Mouse (Mus musculus): ENCODE results near the gene Dennd6a. TPM values are rescaled to one million over a fixed set of nuclear protein-coding genes. Genes with fewer than 3 reads are reported as not detected.

Gene Dennd6a
- polyA plus RNA-seq, 1 experiment from 2014 or later = 29.9 TPM

DNA sequence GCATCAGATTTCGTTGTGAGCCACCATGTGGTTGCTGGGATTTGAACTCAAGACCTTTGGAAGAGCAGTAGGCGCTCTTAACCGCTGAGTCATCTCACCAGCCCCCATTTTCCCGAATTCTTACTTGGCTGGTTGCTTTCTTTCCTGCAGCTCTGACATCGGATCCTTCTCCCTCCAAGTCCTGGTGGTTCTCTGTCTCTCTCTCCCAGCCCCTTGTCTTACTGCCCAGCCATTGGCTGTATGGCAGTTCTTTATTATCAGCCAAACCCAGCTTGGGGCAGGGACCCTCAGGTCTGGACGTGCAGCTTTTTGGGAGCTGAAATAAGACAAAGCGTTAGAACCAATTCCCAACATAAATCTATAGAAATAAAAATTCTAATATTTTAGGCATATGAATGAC is 21.5 kb downstream of the Dennd6a start:
- Histone ChIP-seq H3K36me3 (ENCODE audit: insufficient read depth, low read length) (peaks cover 25% of the 10 kb centered on the region), H3K9me3 (ENCODE audit: low read length) (peaks cover 6% of the 10 kb centered on the region; the same call in 1 of the 2 replicates), H3K9ac (replicated peaks; ENCODE audit: low read length) (no peak overlapping the region), H3K27me3 (ENCODE audit: insufficient read depth, low read length) (no peaks in the 10 kb centered on the region), H3K27ac (ENCODE audit: low read length) (peak overlapping the region; percentile 51), H3K4me2 (replicated peaks; ENCODE audit: low read depth, low read length) (no peak overlapping the region), H3K4me1 (ENCODE audit: insufficient read depth, low read length) (0 out of 2 replicates have a peak, but pooled peaks cover 2% of the 10 kb centered on the region), H3K4me3 (ENCODE audit: low read length) (no peak overlapping the region)
- 84% methylated on average over 7 of the region's 7 CpGs for WGBS
- ATAC-seq (ENCODE audit: low FRiP score, low TSS enrichment) = no peak

GRCm38 (mm10) chr14:26595695-26596365 is 22.2 kb downstream of the Dennd6a start:
- Histone ChIP-seq H3K4me3 (ENCODE audit: low read length) (no peak overlapping the region), H3K9me3 (ENCODE audit: low read length) (peaks cover 6% of the 10 kb centered on the region; the same call in 1 of the 2 replicates), H3K4me1 (ENCODE audit: insufficient read depth, low read length) (0 out of 2 replicates have a peak, but pooled peaks cover 2% of the 10 kb centered on the region), H3K27ac (ENCODE audit: low read length) (peak overlapping the region; percentile 65), H3K27me3 (ENCODE audit: insufficient read depth, low read length) (no peaks in the 10 kb centered on the region), H3K9ac (replicated peaks; ENCODE audit: low read length) (no peak overlapping the region), H3K4me2 (replicated peaks; ENCODE audit: low read depth, low read length) (no peak overlapping the region), H3K36me3 (ENCODE audit: insufficient read depth, low read length) (peaks cover 30% of the 10 kb centered on the region)
- WGBS = 39% methylated on average over 5 of the region's 5 CpGs
- ATAC-seq (ENCODE audit: low FRiP score, low TSS enrichment) = no peak

DNA sequence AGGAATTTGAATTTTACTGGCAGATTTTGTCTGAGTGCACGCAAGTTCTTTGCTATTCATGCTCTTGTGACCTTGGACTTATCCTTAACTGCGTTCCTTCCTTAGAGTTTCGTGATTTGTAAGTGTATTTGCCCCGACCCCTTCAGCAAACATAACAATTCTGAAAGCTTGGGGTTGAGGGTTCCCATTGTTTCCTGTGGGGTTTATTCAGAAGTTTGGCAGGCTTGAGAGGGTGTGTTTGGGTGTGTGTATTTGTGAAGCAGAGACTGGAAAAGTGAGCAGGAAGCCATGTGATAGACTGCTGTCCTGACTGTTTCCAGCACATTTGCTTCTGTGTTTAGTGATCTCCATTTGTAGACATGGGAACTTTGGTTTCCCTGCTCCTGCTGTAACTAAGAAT is 31.7 kb downstream of the Dennd6a start:
- H3K4me2 ChIP-seq (replicated peaks; ENCODE audit: low read depth, low read length) = no peak overlapping the region
- H3K9me3 ChIP-seq (ENCODE audit: low read length) = no peaks in the 10 kb centered on the region
- H3K36me3 ChIP-seq (ENCODE audit: insufficient read depth, low read length) = peaks cover 44% of the 10 kb centered on the region
- no peaks in the 10 kb centered on the region for H3K27me3 ChIP-seq (ENCODE audit: insufficient read depth, low read length)
- no peak overlapping the region for H3K9ac ChIP-seq (replicated peaks; ENCODE audit: low read length)
- H3K4me3 ChIP-seq (ENCODE audit: low read length) = no peak overlapping the region
- WGBS = 62% methylated on average over 4 of the region's 4 CpGs
- no peak for ATAC-seq (ENCODE audit: low FRiP score, low TSS enrichment)
- no peaks in the 10 kb centered on the region for H3K4me1 ChIP-seq (ENCODE audit: insufficient read depth, low read length)
- H3K27ac ChIP-seq (ENCODE audit: low read length) = no peak overlapping the region

GRCm38 (mm10) chr14:26609674-26610073 is 36.0 kb downstream of the Dennd6a start:
- H3K27me3 ChIP-seq (ENCODE audit: insufficient read depth, low read length) = no peaks in the 10 kb centered on the region
- no peak overlapping the region for H3K4me3 ChIP-seq (ENCODE audit: low read length)
- no peaks in the 10 kb centered on the region for H3K9me3 ChIP-seq (ENCODE audit: low read length)
- no peak overlapping the region for H3K27ac ChIP-seq (ENCODE audit: low read length)
- no peaks in the 10 kb centered on the region for H3K4me1 ChIP-seq (ENCODE audit: insufficient read depth, low read length)
- no peak for ATAC-seq (ENCODE audit: low FRiP score, low TSS enrichment)
- peaks cover 42% of the 10 kb centered on the region for H3K36me3 ChIP-seq (ENCODE audit: insufficient read depth, low read length)
- 90% methylated on average over 1 of the region's 1 CpGs for WGBS
- no peak overlapping the region for H3K9ac ChIP-seq (replicated peaks; ENCODE audit: low read length)
- no peak overlapping the region for H3K4me2 ChIP-seq (replicated peaks; ENCODE audit: low read depth, low read length)

GRCm38 (mm10) chr14:26610689-26611088 is 37.0 kb downstream of the Dennd6a start:
- Histone ChIP-seq H3K4me3 (ENCODE audit: low read length) (no peak overlapping the region), H3K4me2 (replicated peaks; ENCODE audit: low read depth, low read length) (no peak overlapping the region), H3K27ac (ENCODE audit: low read length) (no peak overlapping the region), H3K9ac (replicated peaks; ENCODE audit: low read length) (no peak overlapping the region), H3K4me1 (ENCODE audit: insufficient read depth, low read length) (no peaks in the 10 kb centered on the region), H3K9me3 (ENCODE audit: low read length) (no peaks in the 10 kb centered on the region), H3K27me3 (ENCODE audit: insufficient read depth, low read length) (no peaks in the 10 kb centered on the region), H3K36me3 (ENCODE audit: insufficient read depth, low read length) (peaks cover 37% of the 10 kb centered on the region)
- ATAC-seq (ENCODE audit: low FRiP score, low TSS enrichment) = no peak
- 87% methylated on average over 4 of the region's 4 CpGs for WGBS

DNA sequence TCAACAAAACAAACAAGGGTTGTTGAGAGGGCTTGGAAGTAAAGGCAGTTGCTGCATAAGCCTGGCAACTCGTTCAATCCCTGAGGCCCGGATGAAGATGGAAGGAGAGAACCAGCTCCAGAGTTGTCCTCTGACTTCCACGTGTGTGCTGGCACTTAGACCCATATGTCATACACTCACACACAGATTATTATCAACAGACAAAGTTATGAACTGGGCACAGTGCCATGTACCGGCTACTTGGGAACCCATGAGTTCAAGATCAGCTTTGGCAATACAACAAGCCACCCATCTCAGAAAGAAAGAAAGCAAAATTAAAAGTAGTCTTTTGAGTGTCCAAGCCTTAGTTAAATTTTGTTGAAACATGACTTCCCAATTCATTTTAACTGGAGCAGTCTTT is 51.6 kb downstream of the Dennd6a start:
- Histone ChIP-seq H3K4me1 (ENCODE audit: insufficient read depth, low read length) (no peaks in the 10 kb centered on the region), H3K4me3 (ENCODE audit: low read length) (no peak overlapping the region), H3K4me2 (replicated peaks; ENCODE audit: low read depth, low read length) (no peak overlapping the region), H3K9me3 (ENCODE audit: low read length) (no peaks in the 10 kb centered on the region), H3K36me3 (ENCODE audit: insufficient read depth, low read length) (peaks cover 60% of the 10 kb centered on the region), H3K9ac (replicated peaks; ENCODE audit: low read length) (no peak overlapping the region), H3K27me3 (ENCODE audit: insufficient read depth, low read length) (no peaks in the 10 kb centered on the region), H3K27ac (ENCODE audit: low read length) (no peak overlapping the region)
- no peak for ATAC-seq (ENCODE audit: low FRiP score, low TSS enrichment)
- WGBS = 85% methylated on average over 4 of the region's 4 CpGs

DNA sequence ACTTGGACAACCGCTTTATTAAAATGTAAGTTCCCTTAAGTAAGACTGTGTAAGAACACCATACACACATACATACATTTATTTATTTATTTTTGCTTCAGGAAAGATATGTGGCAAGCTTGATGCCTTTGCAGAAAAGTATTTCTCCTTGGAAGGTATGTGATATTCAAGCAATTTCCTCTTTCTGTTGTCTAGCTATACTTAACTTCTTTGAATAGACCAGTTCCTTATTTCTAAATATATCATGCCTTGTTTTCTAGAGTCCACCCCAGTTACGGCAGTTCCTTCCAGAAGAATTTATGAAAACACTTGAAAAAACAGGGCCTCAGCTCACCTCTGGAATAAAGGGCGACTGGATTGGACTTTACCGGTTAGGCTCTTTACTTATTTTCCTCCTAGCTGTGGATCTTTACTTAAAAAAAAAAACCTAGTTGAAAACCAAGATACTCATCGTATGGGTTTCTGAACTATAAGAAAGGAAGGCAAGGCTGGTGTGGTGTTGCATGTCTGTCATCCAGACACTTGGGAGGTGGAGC is 53.0 kb downstream of the Dennd6a start:
- WGBS = 86% methylated on average over 5 of the region's 5 CpGs
- Histone ChIP-seq H3K9ac (replicated peaks; ENCODE audit: low read length) (no peak overlapping the region), H3K36me3 (ENCODE audit: insufficient read depth, low read length) (peaks cover 50% of the 10 kb centered on the region), H3K27ac (ENCODE audit: low read length) (no peak overlapping the region), H3K9me3 (ENCODE audit: low read length) (no peaks in the 10 kb centered on the region), H3K4me1 (ENCODE audit: insufficient read depth, low read length) (no peaks in the 10 kb centered on the region), H3K4me2 (replicated peaks; ENCODE audit: low read depth, low read length) (no peak overlapping the region), H3K27me3 (ENCODE audit: insufficient read depth, low read length) (no peaks in the 10 kb centered on the region), H3K4me3 (ENCODE audit: low read length) (no peak overlapping the region)
- no peak for ATAC-seq (ENCODE audit: low FRiP score, low TSS enrichment)

GRCm38 (mm10) chr14:26637025-26637850 is 63.6 kb downstream of the Dennd6a start:
- H3K27ac ChIP-seq (ENCODE audit: low read length) = peak overlapping the region; percentile 98
- H3K4me1 ChIP-seq (ENCODE audit: insufficient read depth, low read length) = peaks cover 21% of the 10 kb centered on the region
- H3K4me2 ChIP-seq (replicated peaks; ENCODE audit: low read depth, low read length) = peak overlapping the region; percentile 60
- H3K9me3 ChIP-seq (ENCODE audit: low read length) = no peaks in the 10 kb centered on the region
- H3K27me3 ChIP-seq (ENCODE audit: insufficient read depth, low read length) = no peaks in the 10 kb centered on the region
- peak overlapping the region; percentile 97 for H3K4me3 ChIP-seq (ENCODE audit: low read length)
- WGBS = 27% methylated on average over 17 of the region's 17 CpGs
- peaks cover under 1% of the 10 kb centered on the region; the same call in 1 of the 2 replicates for H3K36me3 ChIP-seq (ENCODE audit: insufficient read depth, low read length)
- ATAC-seq (ENCODE audit: low FRiP score, low TSS enrichment) = no peak
- peak overlapping the region; percentile 75 for H3K9ac ChIP-seq (replicated peaks; ENCODE audit: low read length)

DNA sequence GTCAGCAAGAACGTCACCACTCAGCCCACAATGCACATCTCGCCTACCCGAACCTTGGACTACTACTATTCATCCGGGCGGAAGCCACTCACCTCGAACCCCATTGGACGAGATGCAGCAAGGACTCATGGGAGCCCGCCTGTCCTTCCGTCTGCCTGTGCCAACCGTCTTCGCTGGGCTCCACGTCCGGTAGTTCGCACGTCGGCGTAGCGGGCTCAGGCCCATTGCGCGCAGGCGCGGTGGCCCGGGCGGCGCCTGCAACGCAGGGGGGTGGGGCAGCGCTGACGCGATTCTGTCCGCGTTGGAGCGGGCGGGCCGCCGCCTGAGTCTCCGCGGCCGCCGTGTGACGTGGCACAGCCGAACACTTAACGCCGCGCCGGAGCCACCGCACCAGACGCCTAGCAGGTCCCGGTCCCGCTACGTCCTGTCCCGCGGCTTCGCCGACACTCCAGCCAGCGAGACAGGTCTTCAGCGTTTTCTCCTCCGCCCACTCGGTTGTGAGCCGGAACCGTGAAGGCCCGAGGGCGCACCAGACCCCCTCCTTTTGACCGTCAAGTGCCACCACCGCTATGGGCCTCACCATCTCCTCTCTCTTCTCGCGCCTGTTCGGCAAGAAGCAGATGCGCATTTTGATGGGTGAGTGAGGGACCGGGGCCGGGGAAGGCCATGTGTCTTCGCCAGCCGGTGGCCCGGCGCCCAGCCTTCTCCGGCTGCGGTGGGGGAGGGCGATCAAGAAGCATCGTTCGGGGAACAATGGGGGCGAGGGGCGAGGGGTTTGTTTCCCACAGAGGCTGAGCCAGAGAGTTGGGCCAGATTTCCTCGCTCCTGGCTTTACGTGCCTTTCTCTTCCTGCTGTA is 64.4 kb downstream of the Dennd6a start, which contains the start of gene Arf4:
TSS of gene Arf4 (plus strand) at position 224 of the 857 bp plus-strand sequence.
- peak within 1 kb of the TSS; percentile 71 for H3K4me2 ChIP-seq (replicated peaks; ENCODE audit: low read depth, low read length)
- H3K9me3 ChIP-seq (ENCODE audit: low read length) = no peaks in the 10 kb centered on the region
- peak within 1 kb of the TSS; percentile 99 for H3K9ac ChIP-seq (replicated peaks; ENCODE audit: low read length)
- no peaks in the 10 kb centered on the region for H3K27me3 ChIP-seq (ENCODE audit: insufficient read depth, low read length)
- peaks cover 21% of the 10 kb centered on the region for H3K4me1 ChIP-seq (ENCODE audit: insufficient read depth, low read length)
- ATAC-seq (ENCODE audit: low FRiP score, low TSS enrichment) = peak; percentile 99
- under 1% methylated on average over 81 of the region's 83 CpGs for WGBS
- peak within 1 kb of the TSS; percentile 98 for H3K27ac ChIP-seq (ENCODE audit: low read length)
- H3K36me3 ChIP-seq (ENCODE audit: insufficient read depth, low read length) = no peaks in the 10 kb centered on the region
- H3K4me3 ChIP-seq (ENCODE audit: low read length) = peak within 1 kb of the TSS; percentile 97
